Mouse (Mus musculus) limb, embryonic 14.5 days (tissue): ENCODE results near the gene Ifnar1. TPM values are rescaled to one million over a fixed set of nuclear protein-coding genes. Genes with fewer than 3 reads are reported as not detected.
A peak's percentile ranks its signal among the peaks of the same experiment; 100 is the strongest.

Experiments
- ATAC-seq: fragments of 200-750 bp; cut with Nextera tagmentation; 2 replicates; pipeline ENCODE4 v1.8.0; 2017; ENCODE audit warnings: low read depth, moderate number of reproducible peaks, moderate TSS enrichment; ENCODE audit not compliant: low FRiP score
- DNase-seq: peaks from one replicate; pipeline ENCODE4 v3.0.0-alpha.2; 2015; ENCODE audit warnings: low spot score
- H3K27ac ChIP-seq: fragments of 300-500 bp; sonication (generic); replicated peaks from 2 replicates; pipeline ENCODE4 v1.5.1; 2014; ENCODE audit warnings: low read depth, mild to moderate bottlenecking, low read length, moderate library complexity, mixed read lengths
- H3K27me3 ChIP-seq: fragments of 300-500 bp; sonication (generic); 2 replicates; pipeline ENCODE4 v1.6.1; 2014; ENCODE audit warnings: low read length, mixed read lengths; ENCODE audit not compliant: control insufficient read depth, insufficient read depth
- H3K36me3 ChIP-seq: fragments of 300-500 bp; sonication (generic); 2 replicates; pipeline ENCODE4 v1.6.1; 2014; ENCODE audit warnings: mild to moderate bottlenecking, low read length, moderate library complexity, mixed read lengths; ENCODE audit not compliant: control insufficient read depth, insufficient read depth
- H3K4me1 ChIP-seq: fragments of 300-500 bp; sonication (generic); 2 replicates; pipeline ENCODE4 v1.6.1; 2014; ENCODE audit warnings: antibody characterized with exemption, low read length, mixed read lengths; ENCODE audit not compliant: control insufficient read depth, insufficient read depth
- H3K4me2 ChIP-seq: fragments of 300-500 bp; sonication (generic); replicated peaks from 2 replicates; pipeline ENCODE4 v1.6.1; 2014; ENCODE audit warnings: low read depth, mild to moderate bottlenecking, low read length, moderate library complexity; ENCODE audit not compliant: severe bottlenecking
- H3K4me3 ChIP-seq: fragments of 300-500 bp; sonication (generic); replicated peaks from 2 replicates; pipeline ENCODE4 v1.5.1; 2014; ENCODE audit warnings: low read length
- H3K9ac ChIP-seq: fragments of 300-500 bp; sonication (generic); 2 replicates; pipeline ENCODE4 v1.6.1; 2014; ENCODE audit warnings: mild to moderate bottlenecking, low read depth, low read length, moderate library complexity; ENCODE audit not compliant: severe bottlenecking
- H3K9me3 ChIP-seq: fragments of 300-500 bp; sonication (generic); 2 replicates; pipeline ENCODE4 v1.6.1; 2016; ENCODE audit warnings: low read length; ENCODE audit not compliant: control insufficient read depth
- POLR2A ChIP-seq: fragments of 200-500 bp; IDR thresholded peaks from 2 replicates; pipeline ENCODE4 v1.8.0; 2012; ENCODE audit warnings: inconsistent platforms, mild to moderate bottlenecking, moderate library complexity, borderline replicate concordance; ENCODE audit not compliant: insufficient read depth, insufficient read length; ENCODE audit errors: extremely low read depth
- WGBS: fragments of 180-500 bp; shearing (Covaris S2); extraction: QIAGEN DNeasy Blood & Tissue Kit; methylation state at CpG from one replicate; pipeline ENCODE4 v1.1.7; 2014; 5-methylcytosine and 5-hydroxymethylcytosine counted together
- polyA plus RNA-seq, 2 experiments: library from polyadenylated mRNA; depleted of rRNA in 1 of 2; stranded (reverse) in 1 of 2; unstranded in 1 of 2; fragments of >200 nt; fragmentation: Nextera tagmentation in 1 of 2; extraction: Ambion mirVana in 1 of 2; gene quantifications; 2 replicates each; pipeline versions ENCODE4 v1.2.1 to v1.2.3; 2012 to 2014

Ifnar1 gene
- polyA plus RNA-seq, 2 experiments: 45.3 to 53.7 TPM

GRCm38 (mm10) chr16:91461773-91462181, 23.3 kb upstream of the Ifnar1 start:
- H3K4me1 ChIP-seq: peaks cover 12% of the 10 kb centered on the region
- DNase-seq (no peak), ATAC-seq (no peak)
- H3K27ac ChIP-seq: no peak overlapping the region
- no peak overlapping the region for H3K4me2 ChIP-seq
- H3K27me3 ChIP-seq: no peaks in the 10 kb centered on the region
- H3K4me3 ChIP-seq: no peak overlapping the region
- H3K9me3 ChIP-seq: no peaks in the 10 kb centered on the region
- no peaks in the 10 kb centered on the region for H3K36me3 ChIP-seq
- no peak for TF ChIP-seq POLR2A
- no peak overlapping the region for H3K9ac ChIP-seq
- WGBS: 53% methylated on average over 9 of the region's 9 CpGs

- WGBS: 78% methylated on average over 3 of the region's 3 CpGs
- no peak for ATAC-seq
- Histone ChIP-seq H3K36me3 (no peaks in the 10 kb centered on the region), H3K27ac (no peak overlapping the region), H3K27me3 (no peaks in the 10 kb centered on the region), H3K9me3 (no peaks in the 10 kb centered on the region), H3K4me3 (no peak overlapping the region), H3K4me1 (peaks cover 12% of the 10 kb centered on the region), H3K4me2 (no peak overlapping the region), H3K9ac (no peak overlapping the region)
- no peak for TF ChIP-seq POLR2A
- no peak for DNase-seq
These were observed 22.4 kb upstream of the Ifnar1 start for GRCm38 (mm10) chr16:91462644-91463043.

DNA sequence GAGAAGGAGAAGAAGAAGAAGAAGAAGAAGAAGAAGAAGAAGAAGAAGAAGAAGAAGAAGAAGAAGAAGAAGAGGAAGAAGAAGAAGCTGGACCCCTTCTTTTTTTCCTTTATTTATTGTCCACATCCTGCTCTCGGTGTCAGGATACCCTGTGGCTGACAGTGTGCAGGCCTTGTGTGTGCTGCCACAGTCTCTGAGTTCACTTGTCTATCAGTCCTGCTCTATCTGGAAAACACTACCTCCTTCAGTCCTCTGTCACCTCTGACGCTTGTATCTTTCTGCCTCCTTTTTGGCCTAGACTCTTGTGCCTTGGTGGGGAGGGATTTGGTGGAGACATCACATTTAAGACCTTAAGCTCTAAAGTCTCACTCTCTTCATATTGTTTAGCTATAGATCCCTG, 21.6 kb upstream of the Ifnar1 start:
- Histone ChIP-seq H3K27me3 (no peaks in the 10 kb centered on the region), H3K9me3 (no peaks in the 10 kb centered on the region), H3K4me3 (no peak overlapping the region), H3K27ac (no peak overlapping the region), H3K9ac (no peak overlapping the region), H3K36me3 (no peaks in the 10 kb centered on the region), H3K4me2 (no peak overlapping the region), H3K4me1 (peaks cover 12% of the 10 kb centered on the region)
- no peak for DNase-seq
- no peak for TF ChIP-seq POLR2A
- ATAC-seq: no peak
- 80% methylated on average over 2 of the region's 2 CpGs for WGBS

- peak overlapping the region; percentile 49 for H3K4me3 ChIP-seq
- DNase-seq: no peak
- H3K9ac ChIP-seq: no peak overlapping the region
- no peak for TF ChIP-seq POLR2A
- WGBS: 88% methylated on average over 4 of the region's 4 CpGs
- H3K27me3 ChIP-seq: no peaks in the 10 kb centered on the region
- no peaks in the 10 kb centered on the region for H3K9me3 ChIP-seq
- ATAC-seq: no peak
- peak overlapping the region; percentile 72 for H3K4me2 ChIP-seq
- H3K27ac ChIP-seq: peak overlapping the region; percentile 48; the same call in 1 of the 2 replicates
- H3K36me3 ChIP-seq: no peaks in the 10 kb centered on the region
- H3K4me1 ChIP-seq: peaks cover 12% of the 10 kb centered on the region
These were observed 21.1 kb upstream of the Ifnar1 start for GRCm38 (mm10) chr16:91463836-91464400.

DNA sequence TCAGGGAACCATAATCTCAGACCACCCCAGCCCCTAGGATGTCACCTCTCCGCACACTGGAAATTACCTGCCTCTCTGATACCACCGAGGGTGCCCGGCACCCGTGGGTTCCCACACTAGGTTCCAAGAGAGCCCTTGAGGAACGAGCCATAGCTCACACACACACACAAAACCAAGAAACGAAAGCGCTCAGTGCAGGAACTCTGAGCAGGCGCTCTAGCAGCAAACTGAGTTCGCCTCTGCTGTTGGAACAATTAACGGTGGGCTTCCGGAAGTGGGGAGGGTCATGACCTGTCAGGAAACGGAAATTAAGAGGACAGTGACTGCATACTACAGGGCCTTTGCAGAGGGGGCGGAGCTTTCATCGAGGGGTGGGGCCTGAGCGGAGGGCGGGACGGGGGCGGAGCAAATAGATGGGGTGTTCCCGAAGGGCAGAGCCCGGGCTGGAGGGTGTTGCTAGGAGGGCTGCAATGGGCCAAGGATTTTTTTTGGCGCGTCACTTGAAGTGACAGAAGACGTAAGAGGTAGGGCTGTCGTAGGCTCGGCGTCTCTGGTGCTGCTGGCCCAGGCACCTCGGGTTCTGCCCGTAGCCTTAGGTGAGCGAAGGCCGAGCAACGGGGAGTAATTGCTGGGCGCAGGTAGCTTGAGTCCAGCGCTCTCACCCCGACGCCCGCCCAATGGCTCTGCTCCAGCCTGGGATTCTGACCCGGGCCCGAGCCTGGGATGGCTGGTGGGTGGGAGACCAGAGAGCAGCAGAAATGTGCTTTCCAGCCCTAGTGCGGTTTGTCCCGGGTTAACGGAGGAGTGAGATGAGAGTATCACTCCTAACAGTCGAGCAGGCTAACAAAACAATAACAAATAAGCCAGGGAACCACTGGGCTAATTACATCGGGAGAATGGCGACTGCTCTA, 20.2 kb upstream of the Ifnar1 start:
- no peaks in the 10 kb centered on the region for H3K9me3 ChIP-seq
- peak overlapping the region; percentile 55 for H3K9ac ChIP-seq
- 0 out of 2 replicates have a peak, but pooled peaks have one; percentile 42 for TF ChIP-seq POLR2A
- 3% methylated on average over 43 of the region's 44 CpGs for WGBS
- H3K27ac ChIP-seq: peak overlapping the region; percentile 48; the same call in 1 of the 2 replicates
- H3K27me3 ChIP-seq: no peaks in the 10 kb centered on the region
- H3K36me3 ChIP-seq: no peaks in the 10 kb centered on the region
- peaks cover 12% of the 10 kb centered on the region for H3K4me1 ChIP-seq
- H3K4me2 ChIP-seq: peak overlapping the region; percentile 72
- DNase-seq (peak; percentile 80), ATAC-seq (peak; percentile 96)
- H3K4me3 ChIP-seq: peak overlapping the region; percentile 49
